Mouse (Mus musculus) hindbrain, postnatal 0 days (tissue): ENCODE measurements around the gene Nkd1. TPM values are rescaled to one million over a fixed set of nuclear protein-coding genes. Genes with fewer than 3 reads are reported as not detected.

Source experiments
- ATAC-seq: fragments of 200-750 bp; cut with Nextera tagmentation; 2 replicates; pipeline ENCODE4 v1.8.0; 2017; ENCODE audit warnings: mild to moderate bottlenecking, moderate TSS enrichment, moderate library complexity
- DNase-seq: peaks from one replicate; pipeline ENCODE4 v3.0.0-alpha.2; 2015; ENCODE audit warnings: low spot score
- H3K27ac ChIP-seq: fragments of 300-500 bp; sonication (generic); 2 replicates; pipeline ENCODE4 v1.5.1; 2014; ENCODE audit warnings: mild to moderate bottlenecking
- H3K27me3 ChIP-seq: fragments of 300-500 bp; sonication (generic); 2 replicates; pipeline ENCODE4 v1.6.1; 2014; ENCODE audit warnings: low read length, mixed read lengths; ENCODE audit not compliant: insufficient read depth
- H3K36me3 ChIP-seq: fragments of 300-500 bp; sonication (generic); 2 replicates; pipeline ENCODE4 v1.6.1; 2014; ENCODE audit warnings: low read length, mixed read lengths; ENCODE audit not compliant: insufficient read depth
- H3K4me1 ChIP-seq: fragments of 300-500 bp; sonication (generic); 2 replicates; pipeline ENCODE4 v1.6.1; 2014; ENCODE audit warnings: antibody characterized with exemption, low read length, mixed read lengths; ENCODE audit not compliant: insufficient read depth
- H3K4me2 ChIP-seq: fragments of 300-500 bp; sonication (generic); 2 replicates; pipeline ENCODE4 v1.6.1; 2014; ENCODE audit warnings: low read depth, mild to moderate bottlenecking, low read length, moderate library complexity, mixed read lengths
- H3K4me3 ChIP-seq: fragments of 300-500 bp; sonication (generic); 2 replicates; pipeline ENCODE4 v1.5.1; 2014; ENCODE audit warnings: low read length
- H3K9ac ChIP-seq: fragments of 300-500 bp; sonication (generic); replicated peaks from 2 replicates; pipeline ENCODE4 v1.6.1; 2014; ENCODE audit warnings: mild to moderate bottlenecking, low read length, moderate library complexity, mixed read lengths
- H3K9me3 ChIP-seq: fragments of 300-500 bp; sonication (generic); 2 replicates; pipeline ENCODE4 v1.6.1; 2016; ENCODE audit warnings: low read length, mixed read lengths
- CTCF ChIP-seq: IDR thresholded peaks from 2 replicates; pipeline ENCODE4 v1.5.1; 2016; ENCODE audit warnings: antibody characterized with exemption, control low read depth, low read depth
- WGBS: fragments of 180-500 bp; shearing (Covaris S2); extraction: QIAGEN DNeasy Blood & Tissue Kit; methylation state at CpG from one replicate; pipeline ENCODE4 v1.1.7; 2014; 5-methylcytosine and 5-hydroxymethylcytosine counted together
- polyA plus RNA-seq: library from polyadenylated mRNA; unstranded; fragments of >200 nt; fragmentation: Nextera tagmentation; extraction: Ambion mirVana; gene quantifications from 2 replicates; pipeline ENCODE4 v1.2.1, GENCODE M21; 2015
- total RNA-seq: library from RNA; depleted of rRNA; stranded (reverse); fragments of >200 nt; gene quantifications from 2 replicates; pipeline ENCODE4 v1.2.3, GENCODE M21; 2014

Gene Nkd1
- total and polyA plus RNA-seq, 2 experiments from 2014 or later = 51.1 to 53.9 TPM

DNA sequence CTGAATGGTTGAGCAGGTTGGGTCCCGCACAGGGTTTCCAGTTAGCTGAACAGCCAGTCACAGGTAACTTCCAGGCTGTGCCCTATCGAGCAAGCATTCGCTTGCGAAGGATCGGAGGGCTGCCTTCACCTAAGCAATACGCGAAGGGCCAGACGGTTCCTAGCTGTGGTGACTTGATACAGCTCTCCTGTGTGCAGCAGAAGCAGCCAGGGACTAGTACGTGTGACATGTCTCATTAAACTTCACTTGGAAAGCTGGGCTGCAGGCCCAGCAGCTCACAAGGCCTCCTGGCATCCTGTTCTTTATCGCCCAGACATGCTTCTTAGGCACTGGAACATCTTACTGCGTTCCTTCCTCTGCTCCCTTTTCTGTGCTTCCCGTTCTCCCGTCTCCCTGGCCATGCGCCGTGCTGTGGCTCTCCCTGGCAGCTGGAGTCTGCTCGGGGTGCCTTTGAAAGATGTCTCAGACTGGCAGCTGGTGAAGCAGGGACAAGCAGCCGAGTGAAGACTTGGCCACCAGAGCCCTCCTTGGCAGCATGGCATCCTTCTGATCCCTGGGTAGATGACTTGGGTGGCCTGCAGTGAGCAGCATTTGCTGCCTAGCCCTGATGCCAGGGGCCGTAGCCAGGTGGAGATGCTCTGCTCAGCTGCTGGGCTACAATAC is 58.6 kb downstream of the Nkd1 start:
- Histone ChIP-seq H3K36me3 (no peaks in the 10 kb centered on the region), H3K4me3 (no peak overlapping the region), H3K4me2 (no peak overlapping the region), H3K4me1 (peaks cover 45% of the 10 kb centered on the region), H3K9me3 (no peaks in the 10 kb centered on the region), H3K9ac (0 out of 2 replicates have a peak overlapping the region, but pooled peaks have one; percentile 7), H3K27ac (peak overlapping the region; percentile 68), H3K27me3 (no peaks in the 10 kb centered on the region)
- no peak for TF ChIP-seq CTCF
- DNase-seq (peak; percentile 70), ATAC-seq (peak; percentile 62)
- 39% methylated on average over 18 of the region's 18 CpGs for WGBS

DNA sequence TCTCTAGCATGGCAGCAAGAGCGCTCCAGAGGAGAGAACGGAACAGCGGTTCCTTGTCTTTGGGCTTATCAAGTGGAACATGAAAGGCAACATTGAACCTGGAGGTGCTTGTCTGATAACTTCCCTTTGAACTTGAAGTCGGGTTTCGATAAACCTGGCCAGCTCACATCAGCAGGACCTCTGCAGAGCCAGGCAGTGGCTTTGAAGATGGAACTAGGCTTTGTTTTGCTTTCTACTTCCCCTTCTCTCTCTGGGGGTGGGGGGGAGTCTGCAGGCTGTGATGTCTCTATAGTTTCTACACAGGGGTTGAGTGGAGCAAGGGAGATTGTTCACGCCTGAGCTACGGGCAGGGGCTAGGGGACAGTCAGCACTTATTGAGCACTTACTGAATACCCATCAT is 59.6 kb downstream of the Nkd1 start:
- Histone ChIP-seq H3K27ac (no peak overlapping the region), H3K4me3 (no peak overlapping the region), H3K4me2 (no peak overlapping the region), H3K36me3 (peaks cover under 1% of the 10 kb centered on the region; the same call in 1 of the 2 replicates), H3K27me3 (no peaks in the 10 kb centered on the region), H3K9me3 (no peaks in the 10 kb centered on the region), H3K4me1 (peaks cover 35% of the 10 kb centered on the region), H3K9ac (no peak overlapping the region)
- no peak for TF ChIP-seq CTCF
- ATAC-seq = no peak
- 74% methylated on average over 7 of the region's 7 CpGs for WGBS
- no peak for DNase-seq

DNA sequence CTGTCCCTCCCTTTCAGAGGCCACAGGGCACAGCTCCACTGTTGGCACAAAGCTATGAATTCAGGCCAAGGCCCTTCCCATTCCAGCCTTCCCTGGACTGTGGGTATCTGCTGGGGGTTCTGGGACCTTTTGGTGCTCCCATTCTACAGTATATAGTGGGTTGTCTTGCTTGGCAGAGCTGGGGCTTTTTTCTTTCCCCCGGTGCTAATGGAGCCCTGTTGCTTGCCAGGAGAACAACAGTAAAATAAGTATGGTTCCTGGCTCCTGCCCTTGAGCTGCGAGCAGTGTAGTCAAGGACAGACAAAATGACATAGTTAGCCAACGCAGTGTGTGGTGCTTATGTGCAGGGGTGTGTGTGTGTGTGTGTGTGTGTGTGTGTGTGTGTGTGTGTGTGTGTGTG is 62.7 kb downstream of the Nkd1 start:
- H3K4me1 ChIP-seq = peaks cover 16% of the 10 kb centered on the region
- DNase-seq = no peak
- no peak overlapping the region for H3K27ac ChIP-seq
- H3K4me2 ChIP-seq = no peak overlapping the region
- H3K27me3 ChIP-seq = no peaks in the 10 kb centered on the region
- H3K9me3 ChIP-seq = no peaks in the 10 kb centered on the region
- no peak overlapping the region for H3K4me3 ChIP-seq
- WGBS = 66% methylated on average over 3 of the region's 3 CpGs
- no peak for TF ChIP-seq CTCF
- peaks cover 6% of the 10 kb centered on the region; the same call in 1 of the 2 replicates for H3K36me3 ChIP-seq
- ATAC-seq = no peak
- H3K9ac ChIP-seq = no peak overlapping the region

DNA sequence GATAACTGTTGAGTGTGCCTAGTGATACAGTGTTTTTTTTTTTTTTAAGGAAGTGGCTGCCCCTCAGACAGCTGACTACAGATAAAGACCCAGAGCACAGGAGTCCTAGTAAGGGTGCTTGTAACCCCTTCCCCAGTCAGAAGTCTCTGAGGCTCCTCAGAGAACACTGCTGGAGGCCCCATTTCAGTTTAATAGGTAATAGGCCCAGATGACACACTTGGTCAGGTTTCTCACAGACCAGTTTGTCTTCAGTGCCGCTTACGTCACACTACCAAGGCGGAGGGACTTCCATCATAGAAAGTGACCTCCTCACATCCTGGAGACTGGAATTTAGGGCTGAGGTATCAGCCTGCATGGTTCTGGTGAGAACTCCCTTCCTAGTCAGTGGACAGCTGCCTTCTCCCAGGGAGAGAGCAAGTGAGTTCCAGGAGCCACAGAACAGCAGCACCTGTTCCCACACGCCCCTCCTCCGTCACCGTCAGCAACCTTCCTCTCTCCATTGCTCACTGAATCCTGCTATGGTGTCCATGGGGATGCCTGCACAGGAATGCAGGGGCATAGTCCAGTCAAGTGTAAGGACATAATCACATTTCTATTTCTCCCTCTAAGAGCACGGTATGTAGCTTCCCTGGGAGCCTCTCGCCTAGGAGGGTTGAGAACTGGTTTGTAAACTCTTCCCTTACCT is 67.2 kb downstream of the Nkd1 start:
- DNase-seq (no peak), ATAC-seq (no peak)
- H3K4me2 ChIP-seq = no peak overlapping the region
- no peak for TF ChIP-seq CTCF
- H3K9me3 ChIP-seq = no peaks in the 10 kb centered on the region
- 81% methylated on average over 8 of the region's 8 CpGs for WGBS
- no peak overlapping the region for H3K9ac ChIP-seq
- no peaks in the 10 kb centered on the region for H3K4me1 ChIP-seq
- no peak overlapping the region for H3K4me3 ChIP-seq
- no peak overlapping the region for H3K27ac ChIP-seq
- H3K36me3 ChIP-seq = peaks cover 6% of the 10 kb centered on the region; the same call in 1 of the 2 replicates
- no peaks in the 10 kb centered on the region for H3K27me3 ChIP-seq

DNA sequence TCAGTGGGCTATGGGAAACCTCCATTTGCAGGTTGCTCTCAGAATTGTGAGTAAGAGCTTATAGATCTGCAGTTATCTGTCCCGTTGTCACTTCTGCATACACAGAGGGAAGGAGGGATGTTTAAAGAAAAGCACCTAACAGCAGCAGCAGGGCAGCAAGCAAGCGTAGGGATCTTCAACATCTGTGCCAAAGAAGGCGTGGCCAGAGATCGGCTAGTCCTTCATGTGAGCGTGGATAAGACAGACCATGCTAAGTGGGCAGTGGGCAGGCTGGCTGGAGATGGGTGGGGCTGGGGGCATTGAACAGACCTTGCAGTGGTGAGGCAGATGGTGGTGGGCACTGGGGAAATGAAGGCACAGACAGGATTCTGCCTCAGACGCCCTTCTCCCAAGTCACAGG is 69.1 kb downstream of the Nkd1 start:
- no peaks in the 10 kb centered on the region for H3K9me3 ChIP-seq
- no peak overlapping the region for H3K9ac ChIP-seq
- no peak for TF ChIP-seq CTCF
- H3K4me2 ChIP-seq = no peak overlapping the region
- H3K27ac ChIP-seq = no peak overlapping the region
- no peaks in the 10 kb centered on the region for H3K27me3 ChIP-seq
- H3K4me1 ChIP-seq = 0 out of 2 replicates have a peak, but pooled peaks cover under 1% of the 10 kb centered on the region
- no peak for DNase-seq
- WGBS = 69% methylated on average over 6 of the region's 6 CpGs
- no peak for ATAC-seq
- peaks cover 6% of the 10 kb centered on the region; the same call in 1 of the 2 replicates for H3K36me3 ChIP-seq
- H3K4me3 ChIP-seq = no peak overlapping the region

DNA sequence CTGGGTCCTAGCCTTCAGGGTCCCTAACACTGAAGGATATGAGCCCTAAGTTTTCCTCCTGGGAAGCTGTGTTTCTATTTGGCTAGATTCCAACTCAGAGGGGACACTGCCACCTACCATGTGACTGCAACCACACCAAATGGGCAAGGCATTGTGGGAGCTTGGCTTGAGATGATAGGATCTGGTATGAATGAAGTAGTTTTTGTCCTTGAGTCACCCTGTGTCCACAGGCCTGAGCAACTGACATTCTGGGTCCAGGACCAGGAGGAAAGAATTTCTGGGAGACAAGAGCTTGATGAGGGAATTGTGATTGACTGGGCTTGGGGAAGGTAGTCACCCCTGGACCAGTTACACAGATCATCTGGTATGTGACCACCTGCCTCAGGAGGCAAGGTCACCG is 72.8 kb downstream of the Nkd1 start:
- H3K27me3 ChIP-seq = no peaks in the 10 kb centered on the region
- H3K4me3 ChIP-seq = no peak overlapping the region
- no peak overlapping the region for H3K27ac ChIP-seq
- 96% methylated on average over 1 of the region's 1 CpGs for WGBS
- ATAC-seq (0 out of 2 replicates have a peak, but pooled peaks have one; percentile 21), DNase-seq (no peak)
- no peak overlapping the region for H3K9ac ChIP-seq
- no peaks in the 10 kb centered on the region for H3K9me3 ChIP-seq
- H3K36me3 ChIP-seq = no peaks in the 10 kb centered on the region
- no peak overlapping the region for H3K4me2 ChIP-seq
- no peak for TF ChIP-seq CTCF
- peaks cover 4% of the 10 kb centered on the region; the same call in 1 of the 2 replicates for H3K4me1 ChIP-seq

DNA sequence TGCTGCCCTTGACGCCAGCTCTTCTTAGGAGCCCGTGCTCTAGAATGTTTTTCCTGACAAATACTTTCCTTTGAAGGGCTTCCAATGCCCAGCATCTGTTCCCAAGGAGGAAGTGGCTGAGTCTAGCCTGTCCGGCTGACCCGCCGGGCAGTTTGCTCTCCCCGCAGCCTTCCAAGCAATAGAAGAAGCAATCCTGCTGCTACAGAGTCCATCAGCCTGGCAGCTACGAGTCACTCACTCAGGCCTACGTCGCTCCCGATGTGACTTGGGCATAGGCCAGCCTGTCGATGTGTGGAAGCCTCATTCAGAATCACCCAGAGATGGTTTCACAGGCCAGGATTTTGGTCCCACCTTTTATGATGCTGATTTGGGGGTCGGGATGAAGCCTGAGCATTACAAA is 74.9 kb downstream of the Nkd1 start:
- peaks cover 4% of the 10 kb centered on the region; the same call in 1 of the 2 replicates for H3K4me1 ChIP-seq
- no peak overlapping the region for H3K4me2 ChIP-seq
- WGBS = 45% methylated on average over 12 of the region's 12 CpGs
- ATAC-seq (no peak), DNase-seq (no peak)
- no peak overlapping the region for H3K4me3 ChIP-seq
- H3K36me3 ChIP-seq = no peaks in the 10 kb centered on the region
- no peak overlapping the region for H3K27ac ChIP-seq
- no peak for TF ChIP-seq CTCF
- H3K9me3 ChIP-seq = no peaks in the 10 kb centered on the region
- H3K27me3 ChIP-seq = no peaks in the 10 kb centered on the region
- H3K9ac ChIP-seq = no peak overlapping the region
